Mouse (Mus musculus): ENCODE measurements around the gene Rac2. TPM values are rescaled to one million over a fixed set of nuclear protein-coding genes. Genes with fewer than 3 reads are reported as not detected.

Gene Rac2
- total and polyA plus RNA-seq, 2 experiments = 2.8 to 35.9 TPM

DNA sequence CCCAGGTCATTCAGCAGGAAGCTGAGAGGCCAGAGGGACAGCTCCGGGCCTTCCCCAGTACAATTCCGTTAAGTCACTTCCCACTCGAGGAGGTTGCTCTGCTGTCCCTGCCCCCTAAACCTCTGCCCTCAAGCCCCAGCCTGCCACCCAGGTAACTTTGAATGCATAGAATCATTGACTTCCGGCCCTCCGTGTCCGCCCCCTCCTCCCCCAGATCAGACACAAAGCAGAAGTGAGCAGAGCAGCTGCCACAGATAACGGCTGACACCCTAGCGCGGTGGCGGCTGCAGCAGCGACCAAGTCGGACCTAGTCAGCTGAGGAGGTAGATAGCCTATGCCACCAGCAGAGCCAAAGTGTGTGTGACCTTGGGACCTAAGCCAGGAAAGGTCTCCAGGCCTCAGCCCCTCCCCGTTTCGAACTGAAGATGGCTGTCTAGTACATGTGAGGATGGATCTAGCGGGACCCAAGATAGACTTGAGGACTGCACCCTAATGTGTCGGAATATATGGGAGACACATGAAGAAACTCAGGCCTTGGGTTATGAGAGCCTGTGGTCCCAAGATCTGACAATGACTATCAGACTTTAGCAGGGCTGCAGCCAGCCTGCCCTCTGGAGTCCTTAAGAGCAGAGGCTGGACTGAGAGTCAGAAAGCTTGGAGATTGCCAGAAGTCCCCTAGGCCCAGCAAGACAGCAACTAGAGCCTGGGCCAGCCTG, 871 bp downstream of the Rac2 start:
- H3K4me1 ChIP-seq (ENCODE audit: control insufficient read depth, insufficient read depth, low read length) = no peaks in the 10 kb centered on the region
- peak overlapping the region; percentile 28 for H3K27ac ChIP-seq (replicated peaks; ENCODE audit: insufficient read depth, low read depth, low read length)
- no peak for TF ChIP-seq CTCF (IDR thresholded peaks at IDR 0.05; ENCODE audit: low read depth, low read length)
- TF ChIP-seq POLR2A (IDR thresholded peaks at IDR 0.05; ENCODE audit: extremely low read depth, insufficient read depth, low read length) = 0 out of 2 replicates have a peak, but pooled peaks have one; percentile 10
- H3K27me3 ChIP-seq (ENCODE audit: control insufficient read depth, insufficient read depth, low read length) = no peaks in the 10 kb centered on the region
- no peaks in the 10 kb centered on the region for H3K79me2 ChIP-seq (ENCODE audit: control insufficient read depth, insufficient read depth, low read length)
- DNase-seq (ENCODE audit: extremely low read depth, low read depth, low spot score) = no peak
- H3K9ac ChIP-seq (ENCODE audit: low read depth, low read length) = peak overlapping the region; percentile 11
- H3K4me3 ChIP-seq (ENCODE audit: insufficient read depth, low read depth, low read length) = peak overlapping the region; percentile 39
- H3K36me3 ChIP-seq (ENCODE audit: control insufficient read depth, insufficient read depth, low read length) = no peaks in the 10 kb centered on the region
- WGBS = 45% methylated on average over 16 of the region's 16 CpGs

DNA sequence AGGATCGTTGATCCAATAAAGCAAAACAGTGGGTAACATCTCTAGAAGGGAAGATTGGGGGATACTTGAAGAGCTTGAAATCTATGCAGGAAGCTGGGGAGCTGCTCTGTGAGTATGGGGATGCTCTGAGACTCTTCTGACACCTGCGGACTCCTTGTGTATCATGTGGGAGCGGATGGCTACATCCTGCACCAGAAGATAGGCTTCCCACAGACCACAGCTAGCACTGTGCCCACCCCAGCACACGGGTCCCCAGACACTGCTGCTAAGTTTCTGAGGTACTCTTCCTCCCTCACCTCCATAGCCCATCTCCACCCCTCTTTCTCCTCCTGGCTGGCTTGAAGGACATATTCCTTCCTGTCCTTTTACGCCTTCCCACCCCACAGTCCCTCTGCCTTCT, 2.4 kb downstream of the Rac2 start:
- Histone ChIP-seq H3K36me3 (ENCODE audit: control insufficient read depth, insufficient read depth, low read length) (no peaks in the 10 kb centered on the region), H3K4me1 (ENCODE audit: control insufficient read depth, insufficient read depth, low read length) (no peaks in the 10 kb centered on the region), H3K9ac (ENCODE audit: low read depth, low read length) (no peak overlapping the region), H3K79me2 (ENCODE audit: control insufficient read depth, insufficient read depth, low read length) (no peaks in the 10 kb centered on the region), H3K4me3 (ENCODE audit: insufficient read depth, low read depth, low read length) (no peak overlapping the region), H3K27ac (replicated peaks; ENCODE audit: insufficient read depth, low read depth, low read length) (no peak overlapping the region), H3K27me3 (ENCODE audit: control insufficient read depth, insufficient read depth, low read length) (no peaks in the 10 kb centered on the region)
- TF ChIP-seq CTCF (IDR thresholded peaks at IDR 0.05; ENCODE audit: low read depth, low read length) = no peak
- no peak for TF ChIP-seq POLR2A (IDR thresholded peaks at IDR 0.05; ENCODE audit: extremely low read depth, insufficient read depth, low read length)
- DNase-seq (ENCODE audit: extremely low read depth, low read depth, low spot score) = no peak
- WGBS = 96% methylated on average over 5 of the region's 5 CpGs

DNA sequence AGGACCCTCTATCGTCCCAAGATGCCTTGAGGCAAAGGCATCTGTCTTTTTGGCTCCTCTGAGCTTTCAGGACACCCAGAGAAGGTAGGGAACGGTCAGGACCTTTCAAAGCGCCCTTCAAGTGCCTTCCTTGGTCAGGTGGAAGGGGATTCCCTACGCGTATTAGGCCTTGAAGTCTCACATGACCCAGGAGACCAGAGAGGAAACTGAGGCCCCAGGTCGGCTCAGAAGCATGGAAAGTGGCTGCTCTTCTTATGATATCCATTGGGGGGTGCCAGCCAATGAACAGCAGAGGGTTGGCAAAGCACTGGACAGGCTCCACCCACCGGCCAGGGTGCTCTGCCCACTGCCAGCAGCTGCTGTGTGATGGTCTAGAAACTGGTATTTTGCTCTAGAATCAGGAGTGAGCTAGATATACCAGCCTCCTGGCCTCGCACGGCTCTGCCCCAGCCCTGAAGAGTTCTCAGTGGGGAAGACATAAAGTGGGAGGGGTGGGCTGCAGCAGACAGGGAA, 4.9 kb downstream of the Rac2 start:
- Histone ChIP-seq H3K27ac (replicated peaks; ENCODE audit: insufficient read depth, low read depth, low read length) (no peak overlapping the region), H3K9ac (ENCODE audit: low read depth, low read length) (no peak overlapping the region), H3K36me3 (ENCODE audit: control insufficient read depth, insufficient read depth, low read length) (no peaks in the 10 kb centered on the region), H3K79me2 (ENCODE audit: control insufficient read depth, insufficient read depth, low read length) (no peaks in the 10 kb centered on the region), H3K4me1 (ENCODE audit: control insufficient read depth, insufficient read depth, low read length) (no peaks in the 10 kb centered on the region), H3K4me3 (ENCODE audit: insufficient read depth, low read depth, low read length) (no peak overlapping the region), H3K27me3 (ENCODE audit: control insufficient read depth, insufficient read depth, low read length) (no peaks in the 10 kb centered on the region)
- no peak for TF ChIP-seq POLR2A (IDR thresholded peaks at IDR 0.05; ENCODE audit: extremely low read depth, insufficient read depth, low read length)
- WGBS = 79% methylated on average over 9 of the region's 9 CpGs
- DNase-seq (ENCODE audit: extremely low read depth, low read depth, low spot score) = no peak

DNA sequence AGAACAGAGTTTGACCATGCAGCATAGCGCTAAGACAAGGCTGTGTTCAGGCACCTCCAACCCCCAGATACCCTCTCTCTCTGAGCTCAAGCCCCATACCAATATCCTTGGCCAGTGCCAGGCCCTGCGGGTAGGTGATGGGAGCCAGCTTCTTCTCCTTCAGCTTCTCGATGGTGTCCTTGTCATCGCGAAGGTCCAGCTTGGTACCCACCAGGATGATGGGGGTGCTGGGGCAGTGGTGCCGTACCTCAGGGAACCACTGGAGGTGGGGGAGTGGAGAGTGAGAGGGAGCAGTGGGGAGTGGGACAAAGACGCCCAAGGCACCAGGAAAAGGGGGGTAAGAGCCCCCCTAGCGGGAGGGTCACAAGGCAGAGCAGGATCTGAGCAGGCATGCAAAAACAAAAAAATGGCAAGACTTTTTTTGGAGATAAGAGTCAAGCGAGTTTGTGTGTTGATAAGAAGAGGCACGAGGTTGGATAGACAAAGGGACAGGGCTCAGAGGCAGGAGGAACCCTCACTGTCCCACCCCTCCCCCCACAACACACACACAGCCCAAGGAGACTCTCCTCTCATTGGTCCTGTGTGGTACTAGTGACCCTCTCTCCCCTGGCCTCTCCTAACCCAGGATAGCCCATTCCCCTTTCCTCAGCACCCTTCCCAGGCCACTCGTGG, 7.7 kb downstream of the Rac2 start:
- Histone ChIP-seq H3K79me2 (ENCODE audit: control insufficient read depth, insufficient read depth, low read length) (no peaks in the 10 kb centered on the region), H3K4me3 (ENCODE audit: insufficient read depth, low read depth, low read length) (no peak overlapping the region), H3K4me1 (ENCODE audit: control insufficient read depth, insufficient read depth, low read length) (no peaks in the 10 kb centered on the region), H3K36me3 (ENCODE audit: control insufficient read depth, insufficient read depth, low read length) (no peaks in the 10 kb centered on the region), H3K27me3 (ENCODE audit: control insufficient read depth, insufficient read depth, low read length) (no peaks in the 10 kb centered on the region), H3K9ac (ENCODE audit: low read depth, low read length) (no peak overlapping the region), H3K27ac (replicated peaks; ENCODE audit: insufficient read depth, low read depth, low read length) (no peak overlapping the region)
- TF ChIP-seq POLR2A (IDR thresholded peaks at IDR 0.05; ENCODE audit: extremely low read depth, insufficient read depth, low read length) = no peak
- TF ChIP-seq CTCF (IDR thresholded peaks at IDR 0.05; ENCODE audit: low read depth, low read length) = no peak
- no peak for DNase-seq (ENCODE audit: extremely low read depth, low read depth, low spot score)
- WGBS = 74% methylated on average over 11 of the region's 11 CpGs

DNA sequence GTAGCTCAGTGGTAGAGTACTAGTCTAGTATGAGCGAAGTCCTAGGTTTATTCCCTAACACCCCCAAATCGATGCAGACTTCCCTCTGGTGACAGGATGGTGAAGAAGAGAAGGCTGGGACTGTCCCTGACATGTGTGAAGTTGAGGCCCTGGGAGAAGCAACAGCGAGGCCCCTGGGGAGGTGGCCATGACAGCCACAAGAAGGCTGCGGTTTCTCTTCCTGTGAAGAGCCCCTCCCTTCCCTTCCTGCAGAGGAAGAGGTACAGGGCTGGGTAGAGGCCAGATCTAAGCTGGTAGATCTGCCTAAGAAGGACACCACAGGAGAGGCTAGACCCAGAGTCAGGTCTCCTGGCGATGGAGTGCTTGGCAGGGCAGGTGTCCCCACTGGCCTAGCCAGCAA, 8.6 kb downstream of the Rac2 start:
- Histone ChIP-seq H3K4me3 (ENCODE audit: insufficient read depth, low read depth, low read length) (no peak overlapping the region), H3K27me3 (ENCODE audit: control insufficient read depth, insufficient read depth, low read length) (no peaks in the 10 kb centered on the region), H3K79me2 (ENCODE audit: control insufficient read depth, insufficient read depth, low read length) (no peaks in the 10 kb centered on the region), H3K36me3 (ENCODE audit: control insufficient read depth, insufficient read depth, low read length) (no peaks in the 10 kb centered on the region), H3K9ac (ENCODE audit: low read depth, low read length) (no peak overlapping the region), H3K27ac (replicated peaks; ENCODE audit: insufficient read depth, low read depth, low read length) (no peak overlapping the region), H3K4me1 (ENCODE audit: control insufficient read depth, insufficient read depth, low read length) (no peaks in the 10 kb centered on the region)
- DNase-seq (ENCODE audit: extremely low read depth, low read depth, low spot score) = no peak
- WGBS = 83% methylated on average over 5 of the region's 5 CpGs
- TF ChIP-seq POLR2A (IDR thresholded peaks at IDR 0.05; ENCODE audit: extremely low read depth, insufficient read depth, low read length) (no peak), CTCF (IDR thresholded peaks at IDR 0.05; ENCODE audit: low read depth, low read length) (no peak)

DNA sequence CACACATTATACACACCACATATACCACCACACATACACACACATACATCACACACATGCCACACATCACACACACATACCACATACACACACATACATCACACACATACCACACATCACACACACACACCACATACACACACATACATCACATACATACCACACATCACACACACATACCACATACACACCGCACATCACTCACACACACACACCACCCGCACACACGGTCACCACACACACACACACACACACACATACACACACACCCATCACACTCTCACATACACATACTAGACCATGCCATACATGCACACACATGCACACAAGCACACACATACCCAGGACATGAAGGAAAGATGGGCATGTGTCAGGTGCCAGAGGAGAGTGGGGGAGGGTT, 9.2 kb downstream of the Rac2 start:
- DNase-seq (ENCODE audit: extremely low read depth, low read depth, low spot score) = no peak
- Histone ChIP-seq H3K36me3 (ENCODE audit: control insufficient read depth, insufficient read depth, low read length) (no peaks in the 10 kb centered on the region), H3K27me3 (ENCODE audit: control insufficient read depth, insufficient read depth, low read length) (no peaks in the 10 kb centered on the region), H3K27ac (replicated peaks; ENCODE audit: insufficient read depth, low read depth, low read length) (no peak overlapping the region), H3K9ac (ENCODE audit: low read depth, low read length) (no peak overlapping the region), H3K79me2 (ENCODE audit: control insufficient read depth, insufficient read depth, low read length) (no peaks in the 10 kb centered on the region), H3K4me1 (ENCODE audit: control insufficient read depth, insufficient read depth, low read length) (no peaks in the 10 kb centered on the region), H3K4me3 (ENCODE audit: insufficient read depth, low read depth, low read length) (no peak overlapping the region)
- 95% methylated on average over 3 of the region's 3 CpGs for WGBS
- TF ChIP-seq POLR2A (IDR thresholded peaks at IDR 0.05; ENCODE audit: extremely low read depth, insufficient read depth, low read length) = no peak
- no peak for TF ChIP-seq CTCF (IDR thresholded peaks at IDR 0.05; ENCODE audit: low read depth, low read length)
